Mouse (Mus musculus) heart, postnatal 0 days (tissue): ENCODE results near the gene Numa1. TPM values are rescaled to one million over a fixed set of nuclear protein-coding genes. Genes with fewer than 3 reads are reported as not detected.

Source experiments
- ATAC-seq: fragments of 200-750 bp; cut with Nextera tagmentation; 2 replicates; pipeline ENCODE4 v1.8.0; 2017; ENCODE audit warnings: low read depth, moderate number of reproducible peaks, moderate library complexity; ENCODE audit not compliant: insufficient read depth
- DNase-seq: peaks from one replicate; pipeline ENCODE4 v3.0.0-alpha.2; 2016; ENCODE audit warnings: low spot score
- H3K27ac ChIP-seq: fragments of 300-500 bp; sonication (generic); 2 replicates; pipeline ENCODE4 v1.5.1; 2014; ENCODE audit warnings: low read depth, mild to moderate bottlenecking
- H3K27me3 ChIP-seq: fragments of 300-500 bp; sonication (generic); 2 replicates; pipeline ENCODE4 v1.6.1; 2014; ENCODE audit warnings: low read length, mixed read lengths; ENCODE audit not compliant: control insufficient read depth, insufficient read depth
- H3K36me3 ChIP-seq: fragments of 300-500 bp; sonication (generic); replicated peaks from 2 replicates; pipeline ENCODE4 v1.6.1; 2014; ENCODE audit warnings: low read length, mixed read lengths; ENCODE audit not compliant: control insufficient read depth, insufficient read depth
- H3K4me1 ChIP-seq: fragments of 300-500 bp; sonication (generic); 2 replicates; pipeline ENCODE4 v1.6.1; 2014; ENCODE audit warnings: antibody characterized with exemption; ENCODE audit not compliant: control insufficient read depth, insufficient read depth
- H3K4me2 ChIP-seq: fragments of 300-500 bp; sonication (generic); 2 replicates; pipeline ENCODE4 v1.6.1; 2014; ENCODE audit warnings: low read depth, mild to moderate bottlenecking, low read length, moderate library complexity
- H3K4me3 ChIP-seq: fragments of 300-500 bp; sonication (generic); 2 replicates; pipeline ENCODE4 v1.5.1; 2014; ENCODE audit warnings: low read depth, low read length
- H3K9ac ChIP-seq: fragments of 300-500 bp; sonication (generic); replicated peaks from 2 replicates; pipeline ENCODE4 v1.6.1; 2014; ENCODE audit warnings: low read depth, low read length, mixed read lengths
- H3K9me3 ChIP-seq: fragments of 300-500 bp; sonication (generic); replicated peaks from 2 replicates; pipeline ENCODE4 v1.6.1; 2016; ENCODE audit warnings: low read length; ENCODE audit not compliant: control insufficient read depth
- CTCF ChIP-seq: IDR thresholded peaks from 2 replicates; pipeline ENCODE4 v1.5.1; 2016; ENCODE audit warnings: antibody characterized with exemption, control low read depth, low read depth
- EP300 ChIP-seq: IDR thresholded peaks from 2 replicates; pipeline ENCODE4 v1.6.1; 2016; ENCODE audit warnings: antibody characterized with exemption, low read depth
- WGBS: fragments of 180-500 bp; shearing (Covaris S2); extraction: QIAGEN DNeasy Blood & Tissue Kit; methylation state at CpG from one replicate; pipeline ENCODE4 v1.1.7; 2014; 5-methylcytosine and 5-hydroxymethylcytosine counted together
- polyA plus RNA-seq: library from polyadenylated mRNA; unstranded; fragments of >200 nt; fragmentation: Nextera tagmentation; extraction: Ambion mirVana; gene quantifications from 2 replicates; pipeline ENCODE4 v1.2.1, GENCODE M21; 2015
- total RNA-seq: library from RNA; depleted of rRNA; stranded (reverse); fragments of >200 nt; gene quantifications from 2 replicates; pipeline ENCODE4 v1.2.3, GENCODE M21; 2014; ENCODE audit warnings: low replicate concordance

The Numa1 gene
- total and polyA plus RNA-seq, 2 experiments from 2014 or later = 23.4 to 75.3 TPM

DNA sequence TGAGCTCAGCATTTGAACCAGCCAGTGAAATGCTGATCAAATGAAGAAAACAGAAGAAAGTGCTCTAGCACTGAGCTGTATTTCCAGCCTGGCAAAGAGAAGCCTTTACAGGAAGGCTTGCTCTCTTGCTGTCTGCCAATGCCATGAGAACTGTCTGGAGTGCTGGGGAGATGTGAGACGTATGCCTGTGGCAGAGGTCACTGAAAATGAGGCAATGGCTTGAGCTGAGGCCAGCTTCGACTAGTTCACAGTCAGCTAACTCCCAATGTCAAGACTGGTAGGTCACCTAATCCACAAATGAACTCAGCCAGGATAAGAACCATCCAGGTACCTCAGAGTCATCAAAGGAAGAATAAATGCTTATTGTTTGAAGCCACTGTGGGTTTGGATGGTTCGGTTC lies 5.8 kb upstream of the Numa1 start:
- DNase-seq = no peak

GRCm38 (mm10) chr7:101932551-101932950 lies 1.4 kb upstream of the Numa1 start:
- no peak for TF ChIP-seq CTCF
- no peak for TF ChIP-seq EP300
- Histone ChIP-seq H3K27ac (no peak overlapping the region), H3K4me3 (no peak overlapping the region), H3K27me3 (no peaks in the 10 kb centered on the region), H3K4me1 (peaks cover 15% of the 10 kb centered on the region), H3K36me3 (no peaks in the 10 kb centered on the region), H3K4me2 (0 out of 2 replicates have a peak overlapping the region, but pooled peaks have one; percentile 93), H3K9ac (no peak overlapping the region), H3K9me3 (no peaks in the 10 kb centered on the region)
- WGBS = 89% methylated on average over 1 of the region's 1 CpGs
- no peak for ATAC-seq
- no peak for DNase-seq

More for the DNA sequence above, 5.8 kb upstream of the Numa1 start:
- Histone ChIP-seq H3K9me3 (no peaks in the 10 kb centered on the region), H3K4me3 (no peak overlapping the region), H3K9ac (no peak overlapping the region), H3K4me1 (peaks cover 5% of the 10 kb centered on the region), H3K4me2 (no peak overlapping the region), H3K27me3 (no peaks in the 10 kb centered on the region), H3K27ac (no peak overlapping the region), H3K36me3 (no peaks in the 10 kb centered on the region)
- 71% methylated on average over 3 of the region's 3 CpGs for WGBS
- TF ChIP-seq EP300 = no peak
- no peak for TF ChIP-seq CTCF
- ATAC-seq = no peak

GRCm38 (mm10) chr7:101933300-101933699 lies 611 bp upstream of the Numa1 start:
- H3K27me3 ChIP-seq = no peaks in the 10 kb centered on the region
- H3K9me3 ChIP-seq = no peaks in the 10 kb centered on the region
- H3K4me2 ChIP-seq = peak overlapping the region; percentile 93
- H3K4me1 ChIP-seq = peaks cover 15% of the 10 kb centered on the region
- DNase-seq (no peak), ATAC-seq (peak; percentile 44; the same call in 1 of the 2 replicates)
- no peaks in the 10 kb centered on the region for H3K36me3 ChIP-seq
- peak overlapping the region; percentile 65 for H3K4me3 ChIP-seq
- H3K9ac ChIP-seq = peak overlapping the region; percentile 57
- peak overlapping the region; percentile 67 for H3K27ac ChIP-seq
- TF ChIP-seq EP300 = no peak
- no peak for TF ChIP-seq CTCF
- 4% methylated on average over 15 of the region's 15 CpGs for WGBS

- peaks cover 15% of the 10 kb centered on the region for H3K4me1 ChIP-seq
- no peaks in the 10 kb centered on the region for H3K9me3 ChIP-seq
- no peak overlapping the region for H3K4me2 ChIP-seq
- H3K36me3 ChIP-seq = no peaks in the 10 kb centered on the region; the same call in 1 of the 2 replicates
- no peak overlapping the region for H3K9ac ChIP-seq
- DNase-seq = no peak
- no peak for ATAC-seq
- H3K27ac ChIP-seq = no peak overlapping the region
- H3K27me3 ChIP-seq = no peaks in the 10 kb centered on the region
- 89% methylated on average over 4 of the region's 4 CpGs for WGBS
- no peak overlapping the region for H3K4me3 ChIP-seq
- TF ChIP-seq EP300 (no peak), CTCF (no peak)
These were observed 2.0 kb downstream of the Numa1 start for GRCm38 (mm10) chr7:101935957-101936356.

DNA sequence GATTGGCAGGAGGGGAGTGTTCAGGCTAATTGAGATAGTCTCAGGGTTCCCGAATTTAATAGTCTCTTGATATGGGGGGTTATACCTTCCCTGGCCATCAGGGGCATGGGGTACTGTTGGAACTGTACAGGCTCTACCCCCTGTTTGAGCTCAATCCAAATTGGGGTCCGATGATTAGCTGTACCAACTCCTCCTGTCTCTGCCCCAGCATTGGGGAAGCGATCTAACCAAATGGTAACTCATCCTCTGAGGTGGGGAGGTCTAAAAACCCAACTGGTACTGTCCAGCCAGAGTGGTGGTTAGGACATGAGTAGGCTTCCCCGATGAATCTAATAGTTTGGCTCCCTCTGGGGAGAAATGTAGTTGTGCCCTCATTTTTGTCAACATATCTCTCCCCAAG lies 3.1 kb downstream of the Numa1 start:
- ATAC-seq (no peak), DNase-seq (no peak)
- Histone ChIP-seq H3K27me3 (no peaks in the 10 kb centered on the region), H3K4me1 (peaks cover 15% of the 10 kb centered on the region), H3K36me3 (no peaks in the 10 kb centered on the region; the same call in 1 of the 2 replicates), H3K4me3 (no peak overlapping the region), H3K4me2 (no peak overlapping the region), H3K9me3 (no peaks in the 10 kb centered on the region), H3K27ac (no peak overlapping the region), H3K9ac (no peak overlapping the region)
- WGBS = 91% methylated on average over 4 of the region's 4 CpGs
- no peak for TF ChIP-seq CTCF
- TF ChIP-seq EP300 = no peak

DNA sequence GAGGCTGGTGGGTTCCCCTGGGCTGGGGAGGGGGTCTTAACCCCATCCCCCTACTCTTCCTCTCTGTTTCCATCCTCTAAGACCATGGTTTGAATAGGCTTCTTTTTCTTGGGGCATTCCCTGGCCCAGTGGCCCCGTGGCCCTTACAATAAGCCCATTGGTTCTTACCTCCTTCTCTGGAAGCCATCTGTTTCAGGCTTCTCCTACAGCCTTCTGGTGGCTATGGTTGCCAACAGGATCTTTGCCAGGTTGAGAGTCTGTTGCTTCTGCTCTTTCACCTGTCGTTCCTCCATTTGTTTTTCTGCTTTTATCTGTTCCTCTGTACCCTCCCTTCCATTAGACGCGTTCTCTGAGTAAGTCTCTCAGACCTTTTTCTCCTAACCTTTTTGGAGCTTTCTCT lies 3.7 kb downstream of the Numa1 start:
- Histone ChIP-seq H3K27me3 (no peaks in the 10 kb centered on the region), H3K27ac (no peak overlapping the region), H3K9ac (no peak overlapping the region), H3K36me3 (no peaks in the 10 kb centered on the region; the same call in 1 of the 2 replicates), H3K4me2 (no peak overlapping the region), H3K4me3 (no peak overlapping the region), H3K4me1 (peaks cover 15% of the 10 kb centered on the region), H3K9me3 (no peaks in the 10 kb centered on the region)
- ATAC-seq (no peak), DNase-seq (no peak)
- 89% methylated on average over 4 of the region's 4 CpGs for WGBS
- TF ChIP-seq CTCF = no peak
- TF ChIP-seq EP300 = no peak
